Mouse (Mus musculus): Measurements from ENCODE around the gene Ccdc191.

- TF ChIP-seq CTCF (IDR thresholded peaks at IDR 0.05; ENCODE audit: low read depth) (no peak), EP300 (IDR thresholded peaks at IDR 0.05; ENCODE audit: low read depth) (no peak)
These were observed 89.4 kb downstream of the Ccdc191 start for GRCm38 (mm10) chr16:43979010-43979327.
